Mouse (Mus musculus) kidney, adult 2 months (tissue): ENCODE results near the gene Atat1. TPM values are rescaled to one million over a fixed set of nuclear protein-coding genes. Genes with fewer than 3 reads are reported as not detected.
A peak's percentile ranks its signal among the peaks of the same experiment; 100 is the strongest.

ENCODE experiments used
- DNase-seq: peaks from one replicate; pipeline ENCODE4 v3.0.0; 2021
- H3K27ac ChIP-seq: fragments of 200-500 bp; 2 replicates; pipeline ENCODE4 v1.5.1; 2012; ENCODE audit warnings: low read depth, low read length, control low read depth, inconsistent platforms; ENCODE audit not compliant: insufficient read depth
- H3K27me3 ChIP-seq: fragments of 200-500 bp; replicated peaks from 2 replicates; pipeline ENCODE4 v1.6.1; 2012; ENCODE audit warnings: mild to moderate bottlenecking, moderate library complexity, low read length, inconsistent platforms; ENCODE audit not compliant: control insufficient read depth, insufficient read depth
- H3K36me3 ChIP-seq: fragments of 200-500 bp; 2 replicates; pipeline ENCODE4 v1.6.1; 2012; ENCODE audit warnings: mild to moderate bottlenecking, moderate library complexity, low read length, inconsistent platforms; ENCODE audit not compliant: control insufficient read depth, insufficient read depth
- H3K4me1 ChIP-seq: fragments of 200-500 bp; 2 replicates; pipeline ENCODE4 v1.6.1; 2011; ENCODE audit warnings: low read length; ENCODE audit not compliant: control insufficient read depth, insufficient read depth
- H3K4me3 ChIP-seq: fragments of 200-500 bp; 2 replicates; pipeline ENCODE4 v1.5.1; 2011; ENCODE audit warnings: mild to moderate bottlenecking, low read depth, low read length, control low read depth; ENCODE audit not compliant: insufficient read depth
- CTCF ChIP-seq: fragments of 200-500 bp; conservative IDR thresholded peaks from 2 replicates; pipeline ENCODE4 v1.5.1; 2011; ENCODE audit warnings: low read depth, mild to moderate bottlenecking, control low read depth, low read length, moderate library complexity, mixed read lengths; ENCODE audit not compliant: insufficient read depth, insufficient read length
- POLR2A ChIP-seq: fragments of 200-500 bp; IDR thresholded peaks from one replicate; pipeline ENCODE4 v1.6.1; 2011; ENCODE audit warnings: low read depth, low read length, control low read depth
- WGBS: fragments of 180-500 bp; shearing (Covaris S2); methylation state at CpG from one replicate; pipeline ENCODE4 v1.1.7; 2018; 5-methylcytosine and 5-hydroxymethylcytosine counted together
- polyA plus RNA-seq: library from polyadenylated mRNA; depleted of rRNA; stranded (reverse); fragments of >200 nt; gene quantifications from 2 replicates; pipeline ENCODE4 v1.2.3, GENCODE M21; 2012

Atat1 gene
- polyA plus RNA-seq, 1 experiment, result 42.9 TPM

DNA sequence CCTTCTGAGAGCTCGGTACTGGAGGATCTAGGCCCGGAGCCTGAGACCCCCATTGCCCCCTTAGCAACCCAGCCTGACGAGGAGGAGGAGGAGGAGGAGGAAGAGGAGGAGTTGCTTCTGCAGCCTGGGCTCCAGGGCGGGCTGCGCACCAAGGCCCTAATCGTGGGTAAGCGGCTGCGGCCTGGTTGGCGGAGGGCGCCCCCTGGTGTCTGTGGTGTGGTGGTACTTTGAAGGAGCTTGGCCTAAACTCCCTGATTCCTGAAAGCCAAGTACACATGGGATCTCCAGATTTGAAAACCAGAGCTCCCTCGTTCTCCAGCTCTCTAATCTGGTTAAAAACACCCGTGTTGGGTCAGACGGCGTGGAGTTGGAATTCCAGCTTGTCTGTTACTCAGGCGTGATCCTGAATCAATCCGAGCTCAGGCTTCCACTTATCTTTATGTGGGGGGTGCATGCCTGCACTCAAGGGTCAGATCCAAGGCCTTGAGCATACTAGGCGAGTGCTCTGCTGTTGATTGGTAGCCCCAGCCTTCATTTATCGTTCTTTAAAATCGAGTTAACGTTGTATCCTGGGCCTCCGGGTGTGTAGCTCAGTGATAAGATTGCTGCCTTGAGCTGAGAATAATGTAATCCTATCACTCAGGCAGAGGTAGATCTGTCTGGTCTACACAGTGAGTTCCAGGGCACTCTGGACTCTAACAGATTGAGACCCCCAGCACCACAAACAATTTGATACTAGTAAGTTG lies 35.9 kb downstream of the Atat1 start:
- Histone ChIP-seq H3K4me3 (no peak overlapping the region), H3K27ac (no peak overlapping the region), H3K27me3 (no peaks in the 10 kb centered on the region), H3K4me1 (no peaks in the 10 kb centered on the region), H3K36me3 (no peaks in the 10 kb centered on the region)
- peak; percentile 90 for TF ChIP-seq CTCF
- no peak for TF ChIP-seq POLR2A
- DNase-seq, result peak; percentile 89
- 27% methylated on average over 21 of the region's 21 CpGs for WGBS

DNA sequence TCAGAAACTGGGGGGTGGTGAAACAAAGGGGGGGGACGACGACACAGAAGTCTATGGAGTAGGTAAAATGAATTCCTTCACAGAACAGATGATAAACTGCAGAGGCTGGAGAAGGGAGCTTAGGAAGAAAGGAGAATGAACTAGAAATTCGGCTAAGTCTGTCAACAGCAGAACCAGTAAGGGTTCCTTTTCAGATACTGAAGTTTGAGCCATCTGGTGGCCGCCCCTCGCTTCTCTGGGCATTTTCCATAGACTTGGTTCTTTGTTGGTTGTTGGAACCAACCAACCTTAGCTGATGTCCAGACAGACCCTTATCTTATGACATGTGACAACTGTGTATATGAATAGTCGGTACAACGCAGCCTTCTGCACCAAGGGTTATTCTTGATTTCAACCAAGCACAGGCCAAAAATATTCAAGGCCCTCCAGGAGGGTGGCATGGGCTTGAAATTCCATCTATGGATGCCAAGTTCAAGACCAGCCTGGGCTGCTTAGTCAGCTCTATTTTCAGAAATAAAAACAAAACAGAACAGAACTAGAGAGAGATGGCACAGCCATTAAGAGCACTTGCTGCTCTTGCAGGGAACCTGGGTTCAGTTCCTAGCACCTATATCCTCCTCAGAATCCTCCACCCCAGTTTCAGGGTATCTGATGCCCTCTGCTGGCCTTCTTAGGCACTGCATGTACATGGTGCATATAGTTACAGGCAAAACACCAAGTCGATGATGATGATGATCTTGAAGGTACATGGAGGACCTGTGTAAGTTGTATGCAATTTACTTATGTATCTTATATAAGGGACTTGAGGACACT lies 38.8 kb downstream of the Atat1 start:
- H3K4me3 ChIP-seq, result peak overlapping the region; percentile 58; the same call in 1 of the 2 replicates
- H3K27ac ChIP-seq, result peak overlapping the region; percentile 83; the same call in 1 of the 2 replicates
- DNase-seq, result no peak
- no peaks in the 10 kb centered on the region for H3K27me3 ChIP-seq
- no peaks in the 10 kb centered on the region for H3K36me3 ChIP-seq
- TF ChIP-seq CTCF, result peak; percentile 39; the same call in 1 of the 2 replicates
- TF ChIP-seq POLR2A, result no peak
- 64% methylated on average over 8 of the region's 8 CpGs for WGBS
- no peaks in the 10 kb centered on the region for H3K4me1 ChIP-seq

DNA sequence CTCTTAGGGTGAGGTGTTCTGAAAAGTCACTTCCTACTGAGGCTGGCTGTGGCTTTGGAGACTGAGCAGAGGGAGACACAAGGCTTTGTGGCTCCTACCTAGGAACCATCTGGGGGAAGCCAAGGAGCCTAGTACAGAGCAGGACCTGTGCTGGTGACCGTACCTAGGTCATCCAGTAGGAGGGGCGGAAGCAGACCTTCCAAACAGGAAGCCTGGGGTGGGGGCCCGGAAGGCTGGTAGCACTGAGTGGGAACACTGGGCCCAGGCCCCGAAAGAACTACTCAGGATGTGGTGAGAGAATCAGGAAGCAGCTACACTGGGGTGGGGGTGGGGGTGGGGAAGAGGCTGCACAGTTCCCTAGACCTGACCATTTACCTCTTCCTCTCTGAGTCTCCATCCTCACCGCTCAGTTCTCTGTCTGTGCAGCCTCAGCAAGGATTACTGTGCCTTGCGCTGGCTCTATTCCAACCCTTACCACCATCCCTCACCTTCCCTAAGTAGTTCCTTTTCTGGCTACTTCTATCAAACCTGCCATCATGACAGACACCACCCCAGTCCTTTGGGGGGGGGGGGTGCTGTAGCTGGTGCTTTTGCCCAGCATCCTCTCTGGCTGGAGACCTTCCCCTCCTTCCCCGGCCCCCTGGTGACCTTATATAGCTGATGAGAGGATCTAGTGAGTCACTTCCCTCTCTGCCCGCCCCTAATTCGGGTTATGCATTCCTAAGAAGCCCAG lies 39.6 kb downstream of the Atat1 start:
- TF ChIP-seq POLR2A (no peak), CTCF (no peak)
- peak overlapping the region; percentile 58 for H3K4me3 ChIP-seq
- WGBS, result 50% methylated on average over 9 of the region's 9 CpGs
- no peaks in the 10 kb centered on the region for H3K36me3 ChIP-seq
- H3K4me1 ChIP-seq, result no peaks in the 10 kb centered on the region
- DNase-seq, result peak; percentile 81
- no peaks in the 10 kb centered on the region for H3K27me3 ChIP-seq
- H3K27ac ChIP-seq, result peak overlapping the region; percentile 83

DNA sequence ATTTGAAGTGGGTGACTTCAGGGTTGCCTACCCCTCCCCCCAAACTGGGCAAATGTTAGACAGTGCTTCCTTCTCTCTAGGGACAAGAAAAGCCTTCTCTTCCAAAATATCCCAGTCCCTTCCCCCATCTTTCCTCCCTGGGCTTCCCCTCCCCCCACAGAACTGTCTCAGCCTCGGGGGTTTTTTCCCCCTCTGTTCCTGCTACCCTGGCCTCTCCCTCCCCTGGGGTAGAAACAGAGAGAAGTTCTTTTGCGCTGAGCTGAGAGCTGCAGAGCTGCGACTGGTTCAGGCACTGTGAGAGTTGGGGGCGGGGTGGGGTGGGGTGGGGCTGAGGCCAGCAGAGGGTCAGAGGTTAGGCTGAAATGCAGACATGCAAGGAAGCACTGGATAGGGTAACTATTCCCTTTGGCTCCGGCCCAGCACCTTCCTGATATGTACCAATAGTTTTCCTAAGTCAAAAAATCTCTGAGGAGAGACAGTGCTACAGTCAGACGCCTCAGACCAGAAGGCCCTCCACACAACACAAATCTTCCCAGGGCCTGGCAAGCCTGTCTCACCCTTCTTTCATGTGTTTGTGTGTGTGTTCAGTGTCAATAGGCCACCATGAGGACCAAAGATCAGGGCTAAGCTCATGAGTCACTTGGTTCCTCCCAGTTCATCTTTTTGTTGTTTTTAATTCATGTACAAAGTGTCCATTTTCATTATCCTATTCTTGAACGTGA lies 40.4 kb downstream of the Atat1 start:
- DNase-seq, result peak; percentile 66
- no peak for TF ChIP-seq POLR2A
- no peak for TF ChIP-seq CTCF
- Histone ChIP-seq H3K27me3 (no peaks in the 10 kb centered on the region), H3K27ac (peak overlapping the region; percentile 79), H3K36me3 (no peaks in the 10 kb centered on the region), H3K4me1 (no peaks in the 10 kb centered on the region; the same call in 1 of the 2 replicates), H3K4me3 (peak overlapping the region; percentile 58)
- 17% methylated on average over 7 of the region's 7 CpGs for WGBS

DNA sequence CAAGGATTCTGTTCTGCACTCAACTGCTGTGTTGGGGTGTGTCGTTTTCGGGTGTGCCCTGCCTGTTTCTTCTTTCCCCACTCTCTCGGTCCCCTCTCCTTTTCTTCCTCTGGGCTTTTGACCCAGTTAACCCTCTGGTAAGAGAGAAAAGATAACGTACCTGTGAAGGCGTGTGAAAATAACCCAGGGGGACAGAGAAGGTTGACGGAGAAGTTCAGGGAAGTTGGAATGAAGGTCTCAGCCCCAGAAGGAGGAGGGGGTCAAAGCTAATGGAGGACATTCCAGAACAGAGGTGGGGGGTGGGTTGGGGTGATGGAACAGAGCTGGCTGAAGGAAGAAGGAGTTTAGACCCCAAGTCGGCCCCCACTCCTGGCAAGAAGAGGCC lies 40.9 kb downstream of the Atat1 start:
- Histone ChIP-seq H3K27me3 (no peaks in the 10 kb centered on the region), H3K4me3 (peak overlapping the region; percentile 58), H3K4me1 (no peaks in the 10 kb centered on the region; the same call in 1 of the 2 replicates), H3K36me3 (no peaks in the 10 kb centered on the region), H3K27ac (peak overlapping the region; percentile 36)
- DNase-seq, result no peak
- TF ChIP-seq CTCF, result no peak
- TF ChIP-seq POLR2A, result no peak
- WGBS, result 21% methylated on average over 7 of the region's 7 CpGs

DNA sequence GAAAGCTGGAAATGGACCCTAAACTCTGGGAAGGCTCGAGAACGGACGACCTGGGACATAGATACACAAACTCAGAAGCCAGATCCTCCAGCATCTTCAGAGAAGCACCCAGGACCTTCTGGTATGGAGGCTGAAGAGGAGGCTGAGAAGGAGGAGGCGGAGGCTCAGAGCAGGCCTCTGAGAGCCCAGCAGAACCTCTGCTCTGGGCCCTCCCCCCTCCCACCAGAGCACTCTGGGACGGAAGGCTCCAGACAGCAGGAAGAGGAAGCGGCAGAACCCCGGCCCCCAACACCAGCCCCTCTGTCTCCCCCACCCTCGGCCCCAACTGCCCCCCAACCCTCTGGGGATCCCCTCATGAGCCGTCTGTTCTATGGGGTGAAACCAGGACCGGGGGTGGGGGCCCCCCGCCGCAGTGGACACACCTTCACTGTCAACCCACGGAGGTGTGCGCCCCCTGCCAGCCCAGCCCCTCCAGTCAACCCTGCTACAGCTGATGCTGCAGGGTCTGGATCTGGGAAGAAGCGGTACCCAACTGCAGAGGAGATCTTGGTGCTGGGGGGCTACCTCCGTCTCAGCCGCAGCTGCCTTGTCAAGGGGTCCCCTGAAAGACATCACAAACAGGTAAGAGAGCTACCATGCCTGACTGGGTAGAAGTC lies 41.6 kb downstream of the Atat1 start:
- 34% methylated on average over 16 of the region's 17 CpGs for WGBS
- H3K4me1 ChIP-seq, result no peaks in the 10 kb centered on the region; the same call in 1 of the 2 replicates
- DNase-seq, result peak; percentile 49
- peak overlapping the region; percentile 58 for H3K4me3 ChIP-seq
- peak overlapping the region; percentile 36 for H3K27ac ChIP-seq
- H3K36me3 ChIP-seq, result no peaks in the 10 kb centered on the region
- no peak for TF ChIP-seq CTCF
- no peak for TF ChIP-seq POLR2A
- H3K27me3 ChIP-seq, result no peaks in the 10 kb centered on the region
